Mouse (Mus musculus): ENCODE measurements at regions not wholly inside any gene's neighbourhood (a gene's known extent, or its start where the extent isn't known, plus 50 kb on each side); places are given as distances from the start of the nearest gene placed in this dataset.
"Not testable (repeated sequence)": the region's sequence is repeated elsewhere in the genome, so short reads cannot be mapped to it uniquely, and the experiment has no call there.

DNA sequence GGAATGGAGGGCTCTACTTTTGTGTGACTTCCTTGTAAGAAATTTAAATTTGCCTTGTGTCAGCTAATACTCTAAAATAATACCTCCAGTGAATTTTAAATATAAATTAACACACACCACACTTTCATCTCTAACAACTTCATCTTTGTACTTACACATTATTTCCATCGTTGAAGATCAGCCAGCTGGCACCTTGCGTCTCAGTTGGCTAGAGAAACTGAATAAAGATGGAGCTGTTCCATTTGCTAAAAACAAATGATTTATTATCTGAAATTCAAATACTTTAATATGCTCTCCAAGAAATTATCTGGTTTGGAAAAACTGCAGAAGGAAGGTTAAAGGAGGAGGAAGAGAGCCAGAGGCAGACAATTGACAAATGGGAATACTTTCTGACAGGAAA is 122.0 kb upstream of the Gm11096 start:
- no peak for DNase-seq (ENCODE audit: extremely low spot score, low read depth, low spot score)

DNA sequence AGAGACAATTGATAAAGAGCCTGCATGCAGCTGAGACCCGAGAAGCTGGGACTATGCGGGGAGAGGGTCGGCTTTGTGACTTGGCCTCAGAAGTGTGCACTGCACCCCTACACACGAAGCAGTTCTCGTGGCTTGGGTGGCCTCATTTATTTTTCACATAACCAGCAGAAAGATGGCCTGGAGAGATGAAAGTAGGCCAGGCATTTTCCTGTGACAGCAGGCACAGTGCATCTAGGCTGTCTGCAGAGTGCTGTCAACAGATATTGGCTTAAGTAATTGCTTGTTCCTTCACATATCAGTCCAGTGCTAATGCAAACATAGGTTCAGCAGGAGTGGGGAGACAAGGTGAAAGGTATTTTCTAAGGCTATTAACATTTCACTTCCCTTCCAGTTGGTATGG is 124.9 kb upstream of the Gm11096 start:
- no peak for DNase-seq (ENCODE audit: extremely low spot score, low read depth, low spot score)

DNA sequence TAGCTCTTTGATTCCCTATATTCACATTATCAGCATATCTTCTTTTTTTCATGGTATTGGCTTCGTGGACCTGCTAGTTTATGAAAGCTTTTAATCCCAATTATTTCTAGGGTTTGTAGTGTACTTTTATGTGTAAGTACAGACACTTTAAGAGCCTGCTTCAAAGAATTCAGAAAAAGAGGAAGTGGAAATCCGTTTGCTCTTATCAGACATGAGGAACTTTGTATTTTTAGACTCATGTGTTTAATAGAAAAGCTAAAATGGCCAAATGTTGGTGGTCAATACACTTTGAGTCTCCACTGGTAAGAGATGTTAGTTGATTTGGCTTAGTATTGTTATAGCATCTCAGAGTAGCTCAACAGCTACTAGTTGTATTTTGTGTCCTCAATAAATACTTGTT is 135.7 kb upstream of the Gm11096 start:
- no peak for DNase-seq (ENCODE audit: extremely low spot score, low read depth, low spot score)

DNA sequence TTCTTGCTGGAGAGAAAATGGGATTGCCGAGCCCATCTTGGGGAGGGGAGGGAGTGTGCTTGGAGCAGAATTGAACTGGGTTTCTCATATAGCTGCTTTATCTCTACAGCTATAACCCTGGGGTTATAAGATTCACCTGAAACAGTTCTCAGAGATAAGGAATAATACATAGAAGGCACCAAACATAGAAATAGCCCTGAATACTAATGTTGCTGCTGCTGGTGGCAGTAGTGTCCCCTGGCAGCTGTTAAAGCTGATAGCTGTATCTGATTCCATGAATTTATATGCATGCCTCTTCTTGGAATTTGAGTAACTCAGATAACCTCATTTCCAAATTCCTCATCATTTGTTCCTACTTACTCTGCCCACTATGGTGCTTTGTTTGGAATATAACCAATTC is 137.0 kb upstream of the Gm11096 start:
- no peak for DNase-seq (ENCODE audit: extremely low spot score, low read depth, low spot score)

DNA sequence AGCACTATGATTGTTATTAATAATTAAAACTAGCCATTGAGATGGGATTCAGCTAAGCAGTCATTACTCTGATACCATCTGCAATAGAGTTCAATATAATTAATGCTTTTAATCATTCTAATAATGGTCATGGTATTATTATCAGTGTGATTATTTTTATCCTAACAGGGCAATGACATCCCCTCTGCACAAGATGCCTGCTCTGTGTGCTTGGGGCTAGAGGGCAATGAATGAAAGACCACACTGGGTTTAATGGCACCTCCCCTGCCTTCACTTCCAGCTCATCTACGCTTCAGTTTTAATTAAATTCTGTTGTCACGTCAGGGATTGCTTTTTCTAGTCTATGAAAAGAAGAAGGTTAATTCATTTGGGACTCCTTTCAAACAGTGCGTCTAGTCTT is 139.1 kb upstream of the Gm11096 start:
- DNase-seq (ENCODE audit: extremely low spot score, low read depth, low spot score), result no peak

DNA sequence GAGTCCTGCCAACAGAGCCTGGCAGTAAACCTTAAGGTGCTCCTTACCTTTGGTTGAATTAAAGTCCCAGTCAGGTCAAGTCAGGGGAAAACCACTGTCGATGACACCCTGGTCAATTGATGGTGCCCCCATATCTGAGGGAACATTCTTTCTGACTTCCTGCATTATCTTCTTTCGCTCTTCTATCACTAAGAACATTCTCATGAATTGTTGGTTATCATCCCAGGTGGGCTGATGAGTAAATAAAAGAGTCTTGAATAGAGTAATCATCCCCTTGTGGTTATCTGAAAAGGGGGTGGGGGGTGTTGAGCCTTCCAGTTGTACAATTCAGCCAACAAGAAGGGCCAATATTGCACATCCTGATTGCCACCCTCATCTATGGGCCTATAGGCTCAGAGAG is 149.7 kb upstream of the Gm11096 start:
- no peak for DNase-seq (ENCODE audit: extremely low spot score, low read depth, low spot score)

DNA sequence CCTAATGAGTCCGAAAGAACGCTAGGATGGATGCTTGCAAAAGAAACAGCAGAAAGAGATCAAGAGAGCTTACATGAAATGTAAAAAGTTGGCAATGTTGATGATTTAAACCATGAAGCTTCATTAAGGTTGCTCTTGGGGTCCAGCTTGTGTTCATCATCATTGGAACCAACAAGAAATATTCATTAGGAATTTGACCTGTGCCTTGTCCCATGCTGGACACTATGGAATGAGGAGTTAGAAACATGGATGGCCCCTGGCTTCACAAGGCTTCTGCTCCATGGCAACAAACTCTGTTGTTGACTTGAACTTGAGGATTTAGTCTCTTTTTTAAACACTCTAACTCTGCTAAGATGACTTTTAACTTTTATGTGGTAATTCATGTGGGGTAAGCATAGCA is 159.0 kb upstream of the Gm11096 start:
- DNase-seq (ENCODE audit: extremely low spot score, low read depth, low spot score), result no peak

DNA sequence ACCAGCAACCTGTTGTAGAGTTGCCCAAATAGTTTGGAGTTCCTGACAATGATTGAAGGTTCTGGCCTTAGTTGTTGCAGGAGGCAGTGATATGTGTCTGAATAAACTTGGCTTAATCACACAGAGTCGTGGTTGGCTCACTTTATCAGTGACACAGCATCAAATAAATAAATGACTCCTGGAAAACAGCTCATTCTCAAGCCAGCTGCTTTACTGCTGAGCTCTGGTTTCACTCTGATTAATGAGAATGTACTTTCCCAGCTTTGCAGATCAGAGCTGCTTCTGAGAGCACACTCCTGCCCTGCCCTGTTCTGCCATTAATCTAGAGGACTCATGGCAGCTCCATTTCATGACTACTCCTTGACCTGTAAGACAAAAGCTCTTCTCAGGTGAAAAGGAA is 171.3 kb upstream of the Gm11096 start:
- peak; percentile 10 for DNase-seq (ENCODE audit: extremely low spot score, low read depth, low spot score)

DNA sequence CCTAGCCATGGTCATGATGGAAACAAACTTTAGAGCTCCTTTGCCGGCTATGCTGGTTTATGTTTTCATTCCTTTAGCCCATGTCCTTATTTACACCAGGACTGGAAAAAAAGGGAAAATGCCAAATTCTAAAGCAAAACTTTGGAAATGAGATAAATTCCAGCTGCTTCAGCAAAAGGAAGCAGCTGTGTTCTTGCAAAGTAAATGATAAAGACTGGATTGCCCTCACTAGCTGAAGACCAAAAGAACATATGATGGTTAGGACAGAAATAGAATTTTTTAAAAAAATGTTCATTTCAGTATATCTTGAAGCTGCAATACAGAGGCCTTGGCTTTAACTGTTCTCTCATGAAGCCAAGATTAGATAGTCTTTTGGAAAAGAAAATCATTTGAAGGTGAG is 179.6 kb upstream of the Gm11096 start:
- DNase-seq (ENCODE audit: extremely low spot score, low read depth, low spot score), result no peak

DNA sequence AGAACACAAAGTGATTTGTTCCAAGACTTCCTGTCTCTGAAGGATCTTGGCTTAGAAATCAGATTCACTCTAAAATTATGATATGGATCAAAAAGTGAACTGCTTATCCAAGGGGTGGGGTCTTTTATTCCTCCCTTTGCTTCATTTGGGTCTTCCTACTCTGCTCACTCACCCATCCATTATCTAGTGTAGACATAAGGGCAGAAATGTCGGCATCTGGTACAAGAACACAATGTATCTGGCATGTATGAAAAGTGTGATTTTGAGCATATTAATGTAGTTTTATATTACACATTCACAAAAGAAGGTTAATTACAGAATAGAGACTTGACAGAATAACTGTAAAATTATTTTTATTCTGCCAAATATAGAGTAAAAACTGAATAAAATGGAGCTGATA is 181.5 kb upstream of the Gm11096 start:
- DNase-seq (ENCODE audit: extremely low spot score, low read depth, low spot score), result no peak

DNA sequence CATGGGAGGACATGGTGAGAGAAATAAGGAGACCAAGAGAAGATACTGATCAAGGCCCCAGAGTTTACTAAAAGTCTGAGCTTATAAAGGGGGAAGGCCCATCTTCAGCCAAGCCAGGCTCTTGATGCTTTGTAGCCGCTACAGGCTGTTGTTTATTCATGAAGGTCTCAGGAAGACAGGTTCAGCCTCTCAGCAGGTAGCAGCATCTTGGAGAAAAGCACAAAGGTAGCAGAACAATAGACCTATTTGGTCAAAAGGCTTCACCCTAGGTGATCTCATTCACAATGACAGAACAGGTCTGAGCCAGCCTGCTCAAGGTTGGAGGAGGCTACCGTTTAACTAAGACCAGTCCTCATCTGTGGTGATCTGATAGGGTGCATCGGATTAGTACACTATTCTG is 185.5 kb upstream of the Gm11096 start:
- DNase-seq (ENCODE audit: extremely low spot score, low read depth, low spot score), result no peak

DNA sequence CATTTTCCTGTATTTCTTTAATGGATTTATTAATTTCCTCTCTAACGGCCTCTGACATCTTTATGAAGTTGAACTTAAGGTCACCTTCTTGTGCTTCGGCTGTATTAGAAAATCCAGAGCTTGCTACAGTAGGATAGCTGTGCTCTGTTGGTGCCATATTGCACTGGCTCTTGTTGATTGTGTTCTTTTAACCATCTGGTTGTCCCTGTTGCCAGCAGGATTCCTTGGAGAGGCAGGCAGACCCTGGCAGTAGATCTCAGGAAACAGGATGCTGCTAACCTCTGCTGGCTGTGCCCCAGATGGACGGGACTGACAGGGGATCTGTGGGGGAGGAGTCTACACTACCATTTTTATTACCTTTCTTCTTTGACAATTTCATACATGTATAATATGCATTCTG is 185.9 kb upstream of the Thumpd2 start:
- peak; percentile 37 for DNase-seq (ENCODE audit: extremely low spot score, low read depth, low spot score)

DNA sequence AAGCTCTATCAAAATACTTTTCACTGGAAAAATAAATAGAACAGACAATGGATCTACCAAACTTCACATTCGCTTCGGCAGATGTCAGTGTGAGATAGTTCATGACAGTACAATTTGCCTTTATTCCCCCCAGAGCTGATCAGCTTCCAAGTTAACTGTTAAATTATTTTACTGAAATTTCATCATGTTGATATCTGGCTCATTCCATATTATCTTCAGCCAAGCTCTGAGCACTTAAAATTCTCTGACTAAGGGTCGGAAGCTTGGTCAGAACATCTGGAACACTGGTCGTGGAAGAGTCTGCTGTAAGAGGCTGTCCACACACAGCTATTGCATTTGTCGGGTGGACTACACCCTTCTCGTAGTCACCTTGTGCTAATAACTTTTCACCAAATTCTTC is 181.3 kb upstream of the Thumpd2 start:
- no peak for DNase-seq (ENCODE audit: extremely low spot score, low read depth, low spot score)

DNA sequence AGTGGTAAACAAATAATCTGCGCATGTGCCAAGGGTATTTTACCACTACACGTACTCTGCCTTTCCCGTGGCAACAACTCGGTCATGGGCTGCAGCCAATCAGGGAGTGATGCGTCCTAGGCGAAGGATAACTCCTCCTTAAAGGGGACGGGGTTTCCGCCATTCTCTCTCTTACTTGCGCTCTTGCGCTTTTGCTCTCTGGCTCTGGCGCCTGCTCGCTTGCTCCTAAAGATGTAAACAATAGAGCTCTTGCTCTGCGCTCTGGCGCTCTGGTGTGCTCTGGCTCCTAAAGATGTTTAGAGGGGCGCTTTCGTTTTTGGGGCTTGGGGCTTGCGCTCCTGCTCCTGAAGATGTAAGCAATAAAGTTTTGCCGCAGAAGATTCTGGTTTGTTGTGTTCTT is 166.9 kb upstream of the Thumpd2 start:
- not testable (repeated sequence) for DNase-seq (ENCODE audit: extremely low spot score, low read depth, low spot score)

DNA sequence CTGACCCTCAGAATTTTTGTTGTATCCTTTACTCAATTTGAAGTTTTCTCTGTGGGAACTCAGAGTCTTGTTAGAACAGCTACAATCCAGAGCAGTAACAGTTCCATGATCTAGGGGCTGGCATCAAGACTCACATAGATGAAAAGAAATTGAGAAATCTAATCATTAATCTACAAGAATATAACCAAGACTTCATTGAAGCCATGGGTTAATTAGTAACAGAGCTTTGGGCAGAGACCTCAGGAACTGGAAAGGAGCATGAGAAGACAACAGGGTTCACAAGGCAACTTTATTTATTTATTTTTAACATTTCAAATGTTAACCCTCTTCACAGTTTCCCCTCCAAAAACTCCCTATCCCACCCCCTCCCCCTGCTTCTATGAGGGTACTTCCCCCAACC is 160.4 kb upstream of the Thumpd2 start:
- no peak for DNase-seq (ENCODE audit: extremely low spot score, low read depth, low spot score)

DNA sequence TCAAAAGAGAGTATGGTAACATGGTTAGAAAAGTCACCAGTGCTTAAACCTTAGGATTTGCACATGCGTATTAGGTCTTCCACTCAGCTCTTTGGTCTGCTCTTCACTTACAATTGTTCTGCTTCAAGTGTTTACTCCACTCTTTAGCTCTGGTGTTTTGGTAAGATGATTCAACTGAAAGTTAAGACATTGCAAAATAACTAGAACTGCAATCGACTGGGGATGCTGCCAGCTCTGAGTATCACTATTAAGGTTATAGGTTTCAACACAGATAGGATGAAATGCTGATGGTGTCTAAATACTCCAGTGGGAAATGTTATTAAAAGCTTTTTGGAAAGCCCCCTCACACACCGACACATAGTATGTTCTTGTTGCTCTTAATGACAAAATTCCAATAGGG is 156.6 kb upstream of the Thumpd2 start:
- no peak for DNase-seq (ENCODE audit: extremely low spot score, low read depth, low spot score)

DNA sequence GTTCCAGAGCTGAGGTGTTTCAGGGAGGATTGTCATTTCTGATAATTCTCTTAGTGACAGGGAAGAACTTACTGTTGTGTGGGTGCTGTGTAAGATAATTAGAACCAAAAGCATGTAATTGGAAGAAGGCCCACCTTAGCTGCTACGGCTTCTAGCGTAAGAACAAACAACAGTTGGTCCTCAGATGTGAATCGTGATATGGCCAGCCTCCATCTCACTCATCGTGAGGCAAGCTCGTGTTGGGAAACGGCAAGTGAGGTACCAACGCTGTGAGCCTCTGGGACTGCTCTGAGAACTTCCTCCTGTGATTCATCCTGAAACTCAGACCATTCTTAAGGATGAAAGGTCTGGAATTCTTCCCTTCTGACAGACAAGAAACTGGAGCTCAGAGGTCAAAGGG is 150.0 kb upstream of the Thumpd2 start:
- DNase-seq (ENCODE audit: extremely low spot score, low read depth, low spot score), result no peak

DNA sequence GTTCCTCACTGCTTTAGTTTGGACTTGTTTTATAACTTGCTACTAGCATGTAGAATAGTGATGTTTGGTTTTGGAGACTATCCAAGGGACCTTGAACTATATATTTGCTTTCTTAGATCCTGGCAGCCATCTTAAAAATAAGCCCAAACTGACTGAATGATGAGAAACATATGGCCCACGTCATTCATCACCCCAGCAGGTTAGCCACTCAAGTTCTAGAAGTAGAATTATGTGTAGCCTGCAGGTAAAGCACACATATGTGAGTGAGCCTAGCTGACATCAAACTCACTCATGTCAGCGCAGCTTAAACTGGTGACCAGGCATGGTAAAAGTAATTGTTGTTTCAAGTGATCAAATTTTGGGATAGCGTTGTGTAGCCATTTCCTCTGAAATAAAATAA is 147.2 kb upstream of the Thumpd2 start:
- no peak for DNase-seq (ENCODE audit: extremely low spot score, low read depth, low spot score)

DNA sequence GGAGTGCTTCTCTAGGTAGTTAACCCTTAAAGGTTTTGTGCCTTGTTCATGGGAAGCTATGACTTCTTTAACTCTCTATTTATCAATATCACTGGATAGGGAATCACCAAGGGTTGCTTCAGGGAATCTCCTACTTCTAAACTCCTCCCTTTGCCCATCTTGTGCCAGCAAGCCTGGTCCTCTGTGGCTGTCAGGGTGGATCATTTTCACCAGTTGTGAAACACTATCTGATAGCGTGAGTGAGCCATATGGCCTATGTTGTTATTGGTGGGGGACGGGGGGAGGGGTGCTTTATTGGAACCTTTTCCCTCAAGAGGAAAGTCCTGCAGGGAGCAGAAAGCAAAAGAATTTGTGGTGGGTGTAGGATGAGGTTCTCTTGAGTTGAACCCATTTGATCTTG is 145.5 kb upstream of the Thumpd2 start:
- no peak for DNase-seq (ENCODE audit: extremely low spot score, low read depth, low spot score)

DNA sequence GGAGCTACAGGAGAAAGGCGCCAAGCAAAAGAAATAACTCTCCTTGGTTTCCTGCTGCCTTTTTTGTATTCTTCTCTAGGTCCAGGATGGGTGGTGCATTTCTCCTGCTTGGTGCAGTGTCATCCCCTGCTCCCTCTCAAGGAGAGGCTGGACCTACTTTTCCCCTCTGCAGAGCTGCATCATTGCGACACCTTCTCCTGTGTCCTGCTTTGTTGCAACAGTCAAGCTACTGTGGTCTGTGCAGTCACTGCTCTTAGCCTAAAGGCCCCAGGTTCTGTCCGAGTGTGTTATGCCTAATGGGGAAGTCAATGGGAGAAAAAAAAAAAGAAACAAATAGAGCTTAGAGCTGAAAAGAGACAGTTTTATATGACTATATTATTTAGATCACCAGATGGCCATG is 144.4 kb upstream of the Thumpd2 start:
- DNase-seq (ENCODE audit: extremely low spot score, low read depth, low spot score), result no peak

DNA sequence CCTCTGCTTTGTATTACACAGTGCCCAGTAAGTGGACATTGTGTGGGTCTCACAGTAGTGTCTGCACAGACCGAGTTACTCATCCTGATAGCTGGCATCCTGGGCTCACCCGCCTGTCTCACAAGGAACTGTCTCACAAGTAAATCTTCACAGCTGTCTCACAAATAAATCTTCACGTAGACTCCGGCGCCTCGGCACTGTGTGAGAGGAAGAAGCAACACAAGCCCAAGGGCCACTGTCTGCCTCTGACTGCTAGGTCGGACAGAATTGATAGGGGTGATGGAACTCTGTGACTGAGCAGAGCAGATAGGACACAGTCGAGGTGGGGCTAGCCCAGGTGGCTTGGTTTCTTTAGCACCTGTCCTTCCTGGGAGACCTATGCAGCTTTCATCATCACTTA is 136.2 kb upstream of the Thumpd2 start:
- DNase-seq (ENCODE audit: extremely low spot score, low read depth, low spot score), result no peak

DNA sequence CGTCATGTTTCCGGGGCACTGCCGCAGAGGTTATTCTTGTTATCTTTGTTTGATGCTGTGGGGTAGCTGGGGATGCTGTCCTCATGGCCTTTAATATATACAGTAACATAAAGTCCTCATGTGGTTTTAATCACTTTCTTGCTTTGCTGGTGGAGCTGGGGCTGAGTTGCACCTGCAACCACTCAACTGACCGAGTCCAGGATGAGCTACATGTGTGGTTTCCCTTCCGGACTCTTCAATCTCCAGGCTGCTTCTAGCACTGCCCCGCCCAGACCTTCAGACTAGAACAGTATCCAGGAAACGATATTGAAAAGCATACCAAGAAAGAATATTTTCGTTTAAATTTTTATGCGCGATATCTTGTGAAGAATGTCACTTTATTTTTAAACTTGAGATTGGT is 129.1 kb upstream of the Thumpd2 start:
- no peak for DNase-seq (ENCODE audit: extremely low spot score, low read depth, low spot score)

DNA sequence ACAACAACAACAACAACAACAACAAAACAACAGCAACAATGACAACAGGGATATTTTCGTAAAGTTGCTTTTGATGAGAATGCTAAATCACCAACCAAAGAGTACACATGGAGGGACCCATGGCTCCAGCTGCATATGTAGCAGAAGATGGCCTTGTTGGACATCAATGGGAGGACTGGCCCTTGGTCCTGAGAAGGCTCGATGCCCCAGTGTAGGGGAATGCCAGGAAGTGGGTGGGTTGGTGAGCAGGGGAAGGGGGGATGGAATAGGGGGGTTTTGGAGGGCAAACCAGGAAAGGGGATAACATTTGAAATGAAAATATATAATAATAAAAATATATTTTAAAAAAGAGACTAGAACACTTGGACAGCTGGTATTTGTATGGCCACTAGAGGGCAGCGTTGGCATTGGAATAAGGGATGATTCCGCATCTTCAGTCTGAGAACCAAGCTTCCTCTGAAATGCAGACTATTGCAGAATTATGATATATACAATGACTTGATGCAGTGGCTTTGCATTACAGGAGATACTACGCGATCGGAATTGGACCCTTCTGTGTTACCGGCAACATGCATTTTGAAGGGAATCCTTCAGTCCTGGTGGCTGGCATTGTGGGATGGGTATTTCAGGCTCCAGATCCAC is 128.5 kb upstream of the Thumpd2 start:
- DNase-seq (ENCODE audit: extremely low spot score, low read depth, low spot score), result no peak

DNA sequence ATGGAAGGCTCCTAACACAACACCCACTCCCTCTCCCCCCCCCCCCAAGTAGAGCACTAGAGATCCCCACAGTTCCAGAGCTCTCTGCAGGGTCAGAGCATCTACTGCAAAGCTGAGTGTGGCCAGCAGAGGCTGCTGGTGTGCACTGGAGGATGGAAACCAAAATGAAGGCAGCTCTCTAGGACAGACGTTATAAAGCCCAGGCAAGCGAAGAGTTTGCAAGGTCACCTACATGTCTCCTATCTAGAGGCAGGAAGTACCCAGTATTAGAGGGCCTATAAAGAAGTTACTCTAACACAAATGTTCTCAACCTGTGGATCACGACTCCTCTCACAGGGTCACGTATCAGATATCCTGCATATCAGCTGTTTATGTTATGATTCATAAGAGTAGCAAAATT is 125.1 kb upstream of the Thumpd2 start:
- DNase-seq (ENCODE audit: extremely low spot score, low read depth, low spot score), result no peak

All from hindlimb bud, embryonic 11.5 days (tissue).